Mouse (Mus musculus) duodenum, adult 2 months (tissue): Measurements from ENCODE around the gene Cyp2d12. TPM values are rescaled to one million over a fixed set of nuclear protein-coding genes. Genes with fewer than 3 reads are reported as not detected.

Source experiments
- polyA plus RNA-seq: library from polyadenylated mRNA; depleted of rRNA; stranded (reverse); fragments of >200 nt; gene quantifications from 2 replicates; pipeline ENCODE4 v1.2.3, GENCODE M21; 2012; ENCODE audit warnings: low replicate concordance; rRNA removed

Cyp2d12 gene
- not detected in 2 replicates for polyA plus RNA-seq

DNA sequence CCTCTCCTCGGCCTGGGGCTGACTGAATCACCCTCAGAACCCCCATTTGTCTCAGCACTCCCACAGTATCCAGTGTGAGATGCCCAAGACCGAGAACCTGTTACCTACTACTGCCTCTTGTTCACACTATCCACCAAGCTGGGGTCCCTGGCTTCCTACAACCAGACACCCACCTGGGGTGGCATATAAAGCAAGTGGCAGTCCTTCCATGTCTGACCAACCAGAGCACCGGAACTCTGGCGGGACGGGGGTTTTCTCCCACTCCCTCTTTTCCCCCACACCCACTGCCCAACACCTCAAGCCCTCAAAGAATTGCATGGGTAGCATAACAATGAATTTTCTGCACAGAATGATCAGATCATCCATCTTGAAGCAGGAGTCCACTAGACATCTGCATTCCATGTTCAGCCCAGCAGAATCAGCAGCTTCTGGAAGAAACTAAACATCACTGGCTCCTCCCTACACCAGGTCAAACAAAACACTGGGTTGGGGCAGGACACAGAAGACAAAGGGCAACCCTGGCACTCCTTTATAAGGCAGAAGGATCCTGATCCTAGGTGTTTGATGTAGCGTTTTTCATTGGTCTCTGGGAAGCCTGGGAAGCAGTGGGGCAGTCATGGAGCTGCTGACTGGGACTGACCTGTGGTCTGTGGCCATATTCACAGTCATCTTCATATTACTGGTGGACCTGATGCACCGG lies at the start of gene Cyp2d12:
Gene Cyp2d12, plus strand, starts transcription at position 542 of the 700 bp plus-strand sequence.

Other genes starting within 250 kb of the Cyp2d12 start
- gene Naga, start 216.1 kb upstream of the Cyp2d12 start, polyA plus RNA-seq: 167 and 184 TPM in 2 replicates
- 0.23 and 0.47 TPM in 2 replicates for gene Pheta2, start 216.1 kb upstream of the Cyp2d12 start, polyA plus RNA-seq
- 197 and 404 TPM in 2 replicates for gene Smdt1, start 216.1 kb upstream of the Cyp2d12 start, polyA plus RNA-seq
- 166 and 221 TPM in 2 replicates for gene Ndufa6, start 200.8 kb upstream of the Cyp2d12 start, polyA plus RNA-seq
- 39.8 and 90.5 TPM in 2 replicates for gene Cyp2d22, start 174.8 kb upstream of the Cyp2d12 start, polyA plus RNA-seq
- gene Cyp2d11, start 161.1 kb upstream of the Cyp2d12 start, polyA plus RNA-seq: not detected in 2 replicates
- gene Cyp2d10, start 147.9 kb upstream of the Cyp2d12 start, polyA plus RNA-seq: 3.5 TPM in 1 of 2 replicates, not detected in the other
- 0.82 TPM in 1 of 2 replicates, not detected in the other for gene Cyp2d9, start 121.6 kb upstream of the Cyp2d12 start, polyA plus RNA-seq
- gene Cyp2d34, start 65.9 kb downstream of the Cyp2d12 start, polyA plus RNA-seq: 0.16 TPM in 1 of 2 replicates, not detected in the other
- not detected in 2 replicates for gene Cyp2d40, start 209.1 kb downstream of the Cyp2d12 start, polyA plus RNA-seq
- 321 and 669 TPM in 2 replicates for gene Cyp2d26, start 239.2 kb downstream of the Cyp2d12 start, polyA plus RNA-seq